In genomic region chr6:49217581-49218274, GRCm38 (mm10) we compare ENCODE assay signal across 8 mouse cellular contexts. TPM values are rescaled to one million over a fixed set of nuclear protein-coding genes. Genes with fewer than 3 reads are reported as not detected.
DNase-seq lines count a peak whose midpoint lies in the region; ATAC-seq lines count a peak whose summit lies in the region.

No protein-coding gene starts in this region.

- peak; percentile 41 to 65 for DNase-seq in layer of hippocampus, postnatal 10 days (ENCODE audit: low spot score in 2 of 2)
- DNase-seq in layer of hippocampus, adult 9-10 months (ENCODE audit: low spot score) = no peak
- DNase-seq in cerebellum, postnatal 25 days = peak; percentile 26 to 62
- peak; percentile 48 for DNase-seq in kidney, adult 9 months
- peak; percentile 67 for DNase-seq in lung, postnatal 36 days
- peak; percentile 25 for DNase-seq in right cerebral cortex, postnatal 14 days
- peak; percentile 65 to 74 for DNase-seq in urinary bladder, postnatal 36 days (ENCODE audit: low spot score in 2 of 2)

- peak; percentile 83 for ATAC-seq in granulocyte monocyte progenitor cell, adult 5-6 weeks (replicated peaks; ENCODE audit: poor library complexity, severe bottlenecking)

RNA-seq across cellular contexts. Expression of gene Igf2bp3, which starts 3.0 kb away (rescaled TPM):
- total RNA-seq in layer of hippocampus, postnatal 10 days (2021) = 1 to 10 TPM; 1.4 TPM
- 0.26 TPM in 1 of 2 replicates, not detected in the other for total RNA-seq in granulocyte monocyte progenitor cell, adult 5-6 weeks (2014; fragmentation: Nextera tagmentation)
- under 0.01 and 0.09 TPM in 2 replicates for total RNA-seq in granulocyte monocyte progenitor cell, adult 5-6 weeks (2017)

RNA-seq across cellular contexts. Expression of gene Tra2a, which starts 46.1 kb away (rescaled TPM):
- total RNA-seq in layer of hippocampus, postnatal 10 days (2021) = 10 to 100 TPM; 76.6 to 76.9 TPM
- total RNA-seq in granulocyte monocyte progenitor cell, adult 5-6 weeks (2014; fragmentation: Nextera tagmentation) = 171 and 173 TPM in 2 replicates
- total RNA-seq in granulocyte monocyte progenitor cell, adult 5-6 weeks (2017) = 179 and 205 TPM in 2 replicates
